Mouse (Mus musculus) bone marrow macrophage, adult 2 months (primary cell): ENCODE data around the gene Pecam1.

Source experiments
- CTCF ChIP-seq: IDR thresholded peaks from 2 replicates; pipeline ENCODE4 v1.5.1; 2012; ENCODE audit warnings: low read depth, mild to moderate bottlenecking, low read length, moderate library complexity
- POLR2A ChIP-seq: IDR thresholded peaks from 2 replicates; pipeline ENCODE4 v1.6.1; 2012; ENCODE audit warnings: mild to moderate bottlenecking, low read depth, low read length, borderline replicate concordance

DNA sequence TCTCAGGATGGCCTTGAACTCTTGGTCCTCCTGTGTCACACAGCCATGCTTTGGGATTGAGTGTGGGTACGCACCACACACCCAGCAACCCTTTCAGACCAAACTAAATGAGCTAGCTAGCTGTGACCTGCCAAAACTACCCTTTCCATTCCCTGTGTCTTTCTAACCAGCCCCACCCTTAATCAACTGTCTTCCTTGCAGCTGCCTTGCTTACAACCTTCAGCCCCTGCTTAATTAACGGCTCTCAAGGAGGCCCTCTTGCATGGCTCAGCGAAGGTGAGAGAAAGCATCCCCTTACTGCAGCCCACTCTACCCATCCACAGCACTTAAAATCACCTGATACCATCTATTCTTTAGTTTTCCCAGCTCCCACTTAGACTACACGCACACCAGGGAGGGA, 73.1 kb downstream of the Pecam1 start:
- TF ChIP-seq POLR2A (no peak), CTCF (no peak)
